Comparison of ENCODE assay signal across 8 mouse cellular contexts in genomic region chr11:3761775-3762501, GRCm38 (mm10).
DNase-seq lines count a peak whose midpoint lies in the region; ATAC-seq and TF ChIP-seq lines count a peak whose summit lies in the region.

No protein-coding gene starts in this region.

- no peak for TF ChIP-seq CTCF in lung, embryonic 14.5 days (IDR thresholded peaks at IDR 0.05; ENCODE audit: low read depth)

- peak overlapping the region; percentile 47 for H3K9ac ChIP-seq in lung, embryonic 14.5 days
- peak overlapping the region; percentile 73 for H3K9ac ChIP-seq in forebrain, embryonic 13.5 days
- H3K9ac ChIP-seq in neural tube, embryonic 13.5 days: peak overlapping the region; percentile 80

- peak; percentile 56; the same call in 1 of the 2 replicates for ATAC-seq in lung, embryonic 14.5 days (ENCODE audit: insufficient read depth)
- ATAC-seq in forebrain, embryonic 13.5 days: peak; percentile 80
- peak; percentile 80 for ATAC-seq in neural tube, embryonic 13.5 days (ENCODE audit: low read depth)
- ATAC-seq in monocyte, adult 5-6 weeks (replicated peaks; ENCODE audit: insufficient number of reproducible peaks, low FRiP score, low TSS enrichment, poor library complexity, severe bottlenecking): no peak

- H3K4me2 ChIP-seq in lung, embryonic 14.5 days: peak overlapping the region; percentile 93
- H3K4me2 ChIP-seq in forebrain, embryonic 13.5 days: peak overlapping the region; percentile 84
- peak overlapping the region; percentile 94 for H3K4me2 ChIP-seq in neural tube, embryonic 13.5 days

- intact Hi-C loops in gastrocnemius, postnatal 14 days (cut with DNase I; ENCODE audit: low total_unique reads): no loop called here

- H3K27me3 ChIP-seq in lung, embryonic 14.5 days (ENCODE audit: insufficient read depth, low read length): peaks cover 46% of the 10 kb centered on the region
- H3K27me3 ChIP-seq in forebrain, embryonic 13.5 days: peaks cover 52% of the 10 kb centered on the region
- H3K27me3 ChIP-seq in neural tube, embryonic 13.5 days: peaks cover 44% of the 10 kb centered on the region

- no peaks in the 10 kb centered on the region for H3K36me3 ChIP-seq in lung, embryonic 14.5 days (ENCODE audit: insufficient read depth)
- H3K36me3 ChIP-seq in forebrain, embryonic 13.5 days (ENCODE audit: poor library complexity, severe bottlenecking): no peaks in the 10 kb centered on the region
- H3K36me3 ChIP-seq in neural tube, embryonic 13.5 days: no peaks in the 10 kb centered on the region

- under 1% methylated on average over 86 of the region's 90 CpGs for WGBS in lung, embryonic 14.5 days
- WGBS in forebrain, embryonic 13.5 days: under 1% methylated on average over 73 of the region's 90 CpGs
- WGBS in neural tube, embryonic 13.5 days: under 1% methylated on average over 84 of the region's 90 CpGs

- H3K9me3 ChIP-seq in lung, embryonic 14.5 days (ENCODE audit: low read depth, low read length): no peaks in the 10 kb centered on the region
- no peaks in the 10 kb centered on the region for H3K9me3 ChIP-seq in forebrain, embryonic 13.5 days (replicated peaks)
- no peaks in the 10 kb centered on the region for H3K9me3 ChIP-seq in neural tube, embryonic 13.5 days

- H3K4me3 ChIP-seq in lung, embryonic 14.5 days (ENCODE audit: low read depth, low read length): peak overlapping the region; percentile 56
- peak overlapping the region; percentile 60 for H3K4me3 ChIP-seq in forebrain, embryonic 13.5 days
- H3K4me3 ChIP-seq in neural tube, embryonic 13.5 days: peak overlapping the region; percentile 64

- peaks cover 2% of the 10 kb centered on the region; the same call in 1 of the 2 replicates for H3K4me1 ChIP-seq in lung, embryonic 14.5 days (ENCODE audit: insufficient read depth)
- H3K4me1 ChIP-seq in forebrain, embryonic 13.5 days: peaks cover 12% of the 10 kb centered on the region
- H3K4me1 ChIP-seq in neural tube, embryonic 13.5 days (replicated peaks): peaks cover 17% of the 10 kb centered on the region

- H3K27ac ChIP-seq in lung, embryonic 14.5 days (ENCODE audit: low read depth): no peak overlapping the region
- no peak overlapping the region for H3K27ac ChIP-seq in forebrain, embryonic 13.5 days
- peak overlapping the region; percentile 76 for H3K27ac ChIP-seq in neural tube, embryonic 13.5 days (replicated peaks)

- DNase-seq in lung, embryonic 14.5 days: peak; percentile 39
- DNase-seq in lung, postnatal 14 days: no peak
- peak; percentile 52 for DNase-seq in cerebellum, adult 8-10 months
- DNase-seq in kidney, postnatal 14 days: peak; percentile 27
- DNase-seq in gastrocnemius, postnatal 14 days: no peak

Comparison
In these comparisons a context has a peak if more than half of its experiments do, and no peak if none do; other contexts are left out.
1. DNase-seq: peak in lung, embryonic 14.5 days (single experiment), cerebellum, adult 8-10 months (single experiment) and kidney, postnatal 14 days (single experiment); none in lung, postnatal 14 days (single experiment) and gastrocnemius, postnatal 14 days (single experiment).
2. Peak in every context shown above with its lines, with median percentiles within 50 percentile points of each other: H3K4me2 ChIP-seq, H3K4me3 ChIP-seq and H3K9ac ChIP-seq.